Mouse (Mus musculus): ENCODE measurements around the gene Glod5. TPM values are rescaled to one million over a fixed set of nuclear protein-coding genes. Genes with fewer than 3 reads are reported as not detected.

The Glod5 gene
- polyA plus RNA-seq, 1 experiment from 2014 or later = 0.26 TPM

- Histone ChIP-seq H3K4me2 (peak overlapping the region; percentile 71), H3K27ac (replicated peaks) (peak overlapping the region; percentile 93), H3K27me3 (no peaks in the 10 kb centered on the region), H3K4me1 (replicated peaks) (peaks cover 44% of the 10 kb centered on the region), H3K9ac (peak overlapping the region; percentile 72), H3K4me3 (replicated peaks) (peak overlapping the region; percentile 68), H3K36me3 (replicated peaks) (peaks cover 12% of the 10 kb centered on the region), H3K9me3 (replicated peaks) (no peaks in the 10 kb centered on the region)
- WGBS (ENCODE audit: insufficient replicate concordance) = 22% methylated on average over 7 of the region's 9 CpGs
- peak; percentile 83 for ATAC-seq (ENCODE audit: insufficient read depth)
Measured at GRCm38 (mm10) chrX:7967596-7968201, 50.6 kb downstream of the Glod5 start.

- H3K27me3 ChIP-seq = no peaks in the 10 kb centered on the region
- peak overlapping the region; percentile 68 for H3K4me2 ChIP-seq
- H3K4me1 ChIP-seq (replicated peaks) = peaks cover 38% of the 10 kb centered on the region
- ATAC-seq (ENCODE audit: insufficient read depth) = peak; percentile 16; the same call in 1 of the 2 replicates
- H3K9me3 ChIP-seq (replicated peaks) = no peaks in the 10 kb centered on the region
- H3K4me3 ChIP-seq (replicated peaks) = peak overlapping the region; percentile 68
- H3K36me3 ChIP-seq (replicated peaks) = peaks cover 26% of the 10 kb centered on the region
- peak overlapping the region; percentile 72 for H3K9ac ChIP-seq
- WGBS (ENCODE audit: insufficient replicate concordance) = 20% methylated on average over 4 of the region's 4 CpGs
- H3K27ac ChIP-seq (replicated peaks) = peak overlapping the region; percentile 93
Measured at GRCm38 (mm10) chrX:7966161-7966560, 52.1 kb downstream of the Glod5 start.

- Histone ChIP-seq H3K27me3 (no peaks in the 10 kb centered on the region), H3K4me3 (replicated peaks) (peak overlapping the region; percentile 68), H3K9me3 (replicated peaks) (no peaks in the 10 kb centered on the region), H3K4me1 (replicated peaks) (peaks cover 18% of the 10 kb centered on the region), H3K27ac (replicated peaks) (peak overlapping the region; percentile 93), H3K9ac (peak overlapping the region; percentile 45), H3K36me3 (replicated peaks) (peaks cover 48% of the 10 kb centered on the region), H3K4me2 (peak overlapping the region; percentile 68)
- WGBS (ENCODE audit: insufficient replicate concordance) = 21% methylated on average over 7 of the region's 7 CpGs
- no peak for ATAC-seq (ENCODE audit: insufficient read depth)
Measured at GRCm38 (mm10) chrX:7963829-7964626, 54.3 kb downstream of the Glod5 start.

DNA sequence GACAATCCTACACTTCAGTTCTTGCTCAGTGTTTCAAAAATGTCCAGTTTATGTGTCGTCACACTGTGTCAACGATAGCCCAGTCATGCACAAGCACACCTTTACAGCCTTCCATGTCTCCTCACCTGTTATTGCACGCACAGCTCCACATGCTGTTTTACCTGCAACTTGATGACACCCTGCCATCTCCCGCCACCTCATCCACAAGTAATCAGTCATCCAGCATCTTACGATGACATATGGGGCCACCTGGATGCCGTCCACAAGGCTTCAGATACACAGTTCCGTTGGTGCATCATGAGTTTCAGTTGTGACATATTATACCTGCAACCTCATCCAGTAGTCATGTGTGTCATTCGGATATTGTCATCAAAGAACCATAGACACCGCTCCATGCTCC lies 59.4 kb downstream of the Glod5 start:
- Histone ChIP-seq H3K4me2 (no peak overlapping the region), H3K27me3 (no peaks in the 10 kb centered on the region), H3K9me3 (replicated peaks) (no peaks in the 10 kb centered on the region), H3K27ac (replicated peaks) (no peak overlapping the region), H3K9ac (no peak overlapping the region), H3K4me1 (replicated peaks) (peaks cover 10% of the 10 kb centered on the region), H3K4me3 (replicated peaks) (no peak overlapping the region), H3K36me3 (replicated peaks) (peaks cover 78% of the 10 kb centered on the region)
- 81% methylated on average over 9 of the region's 9 CpGs for WGBS (ENCODE audit: insufficient replicate concordance)
- ATAC-seq (ENCODE audit: insufficient read depth) = no peak

Other genes starting within 250 kb of the Glod5 start
- gene Gripap1, start 228.7 kb downstream of the Glod5 start, polyA plus RNA-seq (2015; fragmentation: Nextera tagmentation; extraction: Ambion mirVana) = 25.5 and 27.4 TPM in 2 replicates
- 0.18 and 0.37 TPM in 2 replicates for gene Kcnd1, start 196.2 kb downstream of the Glod5 start, polyA plus RNA-seq (2015; fragmentation: Nextera tagmentation; extraction: Ambion mirVana)
- 44.9 and 54.4 TPM in 2 replicates for gene Otud5, start 177.1 kb downstream of the Glod5 start, polyA plus RNA-seq (2015; fragmentation: Nextera tagmentation; extraction: Ambion mirVana)
- 3.5 TPM in 2 replicates for gene Pim2, start 140.2 kb downstream of the Glod5 start, polyA plus RNA-seq (2015; fragmentation: Nextera tagmentation; extraction: Ambion mirVana)
- gene Slc35a2, start 134.5 kb downstream of the Glod5 start, polyA plus RNA-seq (2015; fragmentation: Nextera tagmentation; extraction: Ambion mirVana) = 14.3 and 17.5 TPM in 2 replicates
- 38.1 and 39.7 TPM in 2 replicates for gene Pqbp1, start 119.2 kb downstream of the Glod5 start, polyA plus RNA-seq (2015; fragmentation: Nextera tagmentation; extraction: Ambion mirVana)
- gene Timm17b, start 119.1 kb downstream of the Glod5 start, polyA plus RNA-seq (2015; fragmentation: Nextera tagmentation; extraction: Ambion mirVana) = 94.8 and 102 TPM in 2 replicates
- gene Gm10491, start 110.7 kb downstream of the Glod5 start, polyA plus RNA-seq (2015; fragmentation: Nextera tagmentation; extraction: Ambion mirVana) = not detected in 2 replicates
- gene Gm10490, start 109.0 kb downstream of the Glod5 start, polyA plus RNA-seq (2015; fragmentation: Nextera tagmentation; extraction: Ambion mirVana) = not detected in 2 replicates
- gene Pcsk1n, start 98.7 kb downstream of the Glod5 start, polyA plus RNA-seq (2015; fragmentation: Nextera tagmentation; extraction: Ambion mirVana) = 0.12 and 0.18 TPM in 2 replicates
- not detected in 2 replicates for gene Eras, start 89.9 kb downstream of the Glod5 start, polyA plus RNA-seq (2015; fragmentation: Nextera tagmentation; extraction: Ambion mirVana)
- 10.7 and 12.1 TPM in 2 replicates for gene Hdac6, start 70.6 kb downstream of the Glod5 start, polyA plus RNA-seq (2015; fragmentation: Nextera tagmentation; extraction: Ambion mirVana)
- gene Gata1, start 40.4 kb downstream of the Glod5 start, polyA plus RNA-seq (2015; fragmentation: Nextera tagmentation; extraction: Ambion mirVana) = 117 and 126 TPM in 2 replicates
- gene Suv39h1, start 56.3 kb upstream of the Glod5 start, polyA plus RNA-seq (2015; fragmentation: Nextera tagmentation; extraction: Ambion mirVana) = 31.4 and 33.0 TPM in 2 replicates
- gene Was, start 72.0 kb upstream of the Glod5 start, polyA plus RNA-seq (2015; fragmentation: Nextera tagmentation; extraction: Ambion mirVana) = 2.1 and 2.2 TPM in 2 replicates
- gene Wdr13, start 114.4 kb upstream of the Glod5 start, polyA plus RNA-seq (2015; fragmentation: Nextera tagmentation; extraction: Ambion mirVana) = 6.0 and 6.2 TPM in 2 replicates
- 228 and 253 TPM in 2 replicates for gene Rbm3, start 127.4 kb upstream of the Glod5 start, polyA plus RNA-seq (2015; fragmentation: Nextera tagmentation; extraction: Ambion mirVana)
- gene Tbc1d25, start 157.7 kb upstream of the Glod5 start, polyA plus RNA-seq (2015; fragmentation: Nextera tagmentation; extraction: Ambion mirVana) = 4.9 and 5.5 TPM in 2 replicates
- 81.1 and 91.0 TPM in 2 replicates for gene Ebp, start 175.0 kb upstream of the Glod5 start, polyA plus RNA-seq (2015; fragmentation: Nextera tagmentation; extraction: Ambion mirVana)
- gene Porcn, start 188.0 kb upstream of the Glod5 start, polyA plus RNA-seq (2015; fragmentation: Nextera tagmentation; extraction: Ambion mirVana) = 0.83 and 1.1 TPM in 2 replicates
- 34.0 and 36.4 TPM in 2 replicates for gene Ftsj1, start 233.9 kb upstream of the Glod5 start, polyA plus RNA-seq (2015; fragmentation: Nextera tagmentation; extraction: Ambion mirVana)

Measured in liver, embryonic 15.5 days (tissue).